Mouse (Mus musculus) cerebellum, adult 2 months (tissue): Measurements from ENCODE around the gene Csrnp3. TPM values are rescaled to one million over a fixed set of nuclear protein-coding genes. Genes with fewer than 3 reads are reported as not detected.
"Not testable (repeated sequence)": the region's sequence is repeated elsewhere in the genome, so short reads cannot be mapped to it uniquely, and the experiment has no call there.

Experiments used
- DNase-seq, 2 experiments: peaks; one replicate each; pipeline ENCODE4 v3.0.0; 2021
- H3K27ac ChIP-seq: fragments of 200-500 bp; 2 replicates; pipeline ENCODE4 v1.5.1; 2012; ENCODE audit warnings: low read length, control low read depth, inconsistent platforms; ENCODE audit not compliant: insufficient read depth
- H3K27me3 ChIP-seq: fragments of 200-500 bp; 2 replicates; pipeline ENCODE4 v1.6.1; 2012; ENCODE audit warnings: inconsistent platforms, mild to moderate bottlenecking, low read length, moderate library complexity; ENCODE audit not compliant: control insufficient read depth, insufficient read depth
- H3K4me1 ChIP-seq: fragments of 200-500 bp; 2 replicates; pipeline ENCODE4 v1.6.1; 2011; ENCODE audit warnings: low read length; ENCODE audit not compliant: control insufficient read depth, insufficient read depth
- H3K4me3 ChIP-seq: fragments of 200-500 bp; replicated peaks from 2 replicates; pipeline ENCODE3; 2011; ENCODE audit warnings: mild to moderate bottlenecking, low read depth, low read length, control low read depth; ENCODE audit not compliant: insufficient read depth
- CTCF ChIP-seq: fragments of 200-500 bp; IDR thresholded peaks from 2 replicates; pipeline ENCODE4 v1.5.1; 2011; ENCODE audit warnings: low read depth, mild to moderate bottlenecking, control low read depth, low read length, moderate library complexity, borderline replicate concordance; ENCODE audit not compliant: insufficient read depth
- POLR2A ChIP-seq: fragments of 200-500 bp; IDR thresholded peaks from 2 replicates; pipeline ENCODE4 v1.6.1; 2011; ENCODE audit warnings: low read length, control low read depth, borderline replicate concordance; ENCODE audit not compliant: insufficient read depth
- WGBS: fragments of 180-500 bp; shearing (Covaris S2); methylation state at CpG from one replicate; pipeline ENCODE4 v1.1.7; 2018; 5-methylcytosine and 5-hydroxymethylcytosine counted together
- polyA plus RNA-seq: library from polyadenylated mRNA; depleted of rRNA; stranded (reverse); fragments of >200 nt; gene quantifications from 2 replicates; pipeline ENCODE4 v1.2.3, GENCODE M21; 2012

The Csrnp3 gene
- polyA plus RNA-seq, 1 experiment: 12.0 TPM

GRCm38 (mm10) chr2:65848706-65849105, 3.1 kb downstream of the Csrnp3 start:
- Histone ChIP-seq H3K27me3 (no peaks in the 10 kb centered on the region), H3K4me1 (no peaks in the 10 kb centered on the region; the same call in 1 of the 2 replicates), H3K4me3 (no peak overlapping the region), H3K27ac (no peak overlapping the region)
- DNase-seq: no peak
- 86% methylated on average over 8 of the region's 8 CpGs for WGBS
- no peak for TF ChIP-seq CTCF

- not testable (repeated sequence) for H3K4me3 ChIP-seq, H3K27me3 ChIP-seq, H3K4me1 ChIP-seq, H3K27ac ChIP-seq, DNase-seq
- WGBS: 96% methylated on average over 3 of the region's 3 CpGs
Measured at GRCm38 (mm10) chr2:65850282-65850681, 4.7 kb downstream of the Csrnp3 start.

GRCm38 (mm10) chr2:65856791-65857190, 11.2 kb downstream of the Csrnp3 start:
- WGBS: 97% methylated on average over 5 of the region's 5 CpGs
- no peaks in the 10 kb centered on the region for H3K27me3 ChIP-seq
- no peak overlapping the region for H3K4me3 ChIP-seq
- no peak overlapping the region for H3K27ac ChIP-seq
- H3K4me1 ChIP-seq: no peaks in the 10 kb centered on the region
- no peak for DNase-seq
- TF ChIP-seq POLR2A (no peak), CTCF (no peak)

- no peak for TF ChIP-seq POLR2A
- TF ChIP-seq CTCF: no peak
- DNase-seq: peak; percentile 17 to 20
- Histone ChIP-seq H3K4me3 (peak overlapping the region; percentile 28), H3K4me1 (no peaks in the 10 kb centered on the region), H3K27ac (no peak overlapping the region), H3K27me3 (no peaks in the 10 kb centered on the region)
- WGBS: 72% methylated on average over 18 of the region's 18 CpGs
Measured at GRCm38 (mm10) chr2:65859767-65860727, 14.5 kb downstream of the Csrnp3 start.

- WGBS: 71% methylated on average over 12 of the region's 12 CpGs
- no peaks in the 10 kb centered on the region for H3K27me3 ChIP-seq
- no peak overlapping the region for H3K4me3 ChIP-seq
- DNase-seq: no peak
- H3K27ac ChIP-seq: no peak overlapping the region
- no peaks in the 10 kb centered on the region for H3K4me1 ChIP-seq
- TF ChIP-seq CTCF: no peak
- no peak for TF ChIP-seq POLR2A
Measured at GRCm38 (mm10) chr2:65864778-65865339, 19.3 kb downstream of the Csrnp3 start.

- TF ChIP-seq CTCF (no peak), POLR2A (no peak)
- WGBS: 68% methylated on average over 12 of the region's 12 CpGs
- H3K27ac ChIP-seq: no peak overlapping the region
- no peaks in the 10 kb centered on the region for H3K27me3 ChIP-seq
- no peak overlapping the region for H3K4me3 ChIP-seq
- no peaks in the 10 kb centered on the region for H3K4me1 ChIP-seq
- no peak for DNase-seq
Measured at GRCm38 (mm10) chr2:65870919-65871582, 25.5 kb downstream of the Csrnp3 start.

GRCm38 (mm10) chr2:65891590-65891989, 46.0 kb downstream of the Csrnp3 start:
- peak in 1 of 2 experiments; percentile 53 for DNase-seq
- Histone ChIP-seq H3K4me3 (no peak overlapping the region), H3K27me3 (no peaks in the 10 kb centered on the region), H3K4me1 (peaks cover 5% of the 10 kb centered on the region; the same call in 1 of the 2 replicates), H3K27ac (no peak overlapping the region; the same call in 1 of the 2 replicates)
- TF ChIP-seq POLR2A (no peak), CTCF (no peak)
- 8% methylated on average over 3 of the region's 3 CpGs for WGBS
